Mouse (Mus musculus): Measurements from ENCODE around the gene Olfr8. TPM values are rescaled to one million over a fixed set of nuclear protein-coding genes. Genes with fewer than 3 reads are reported as not detected.

Gene Olfr8
- total RNA-seq (2023): not detected

GRCm38 (mm10) chr10:78950336-78950735, at the start of gene Olfr8:
Olfr8 (plus strand) TSS chr10:78950636.

GRCm38 (mm10) chr10:78912871-78913270, 37.6 kb upstream of the Olfr8 start, which contains the start of gene Olfr1354:
Olfr1354 (plus strand) TSS chr10:78913171.

GRCm38 (mm10) chr10:78963009-78963408, 12.6 kb downstream of the Olfr8 start, which contains the start of gene Olfr1353:
Olfr1353 (plus strand) TSS chr10:78963309.

GRCm38 (mm10) chr10:78980750-78981149, 30.3 kb downstream of the Olfr8 start, which contains the start of gene Olfr1352:
Olfr1352 (plus strand) TSS chr10:78981050.

Other genes with a start within 250 kb of the Olfr8 start
- gene Casp14, start 232.3 kb upstream of the Olfr8 start, total RNA-seq (2023): not detected
- gene Ccdc105, start 197.6 kb upstream of the Olfr8 start, total RNA-seq (2023): not detected
- gene Slc1a6, start 170.1 kb upstream of the Olfr8 start, total RNA-seq (2023): not detected
- not detected for gene Olfr1356, start 98.5 kb upstream of the Olfr8 start, total RNA-seq (2023)
- not detected for gene Olfr1355, start 75.1 kb upstream of the Olfr8 start, total RNA-seq (2023)
- not detected for gene Olfr1354, start 37.5 kb upstream of the Olfr8 start, total RNA-seq (2023)
- gene Olfr1353, start 12.7 kb downstream of the Olfr8 start, total RNA-seq (2023): not detected
- gene Olfr1352, start 30.4 kb downstream of the Olfr8 start, total RNA-seq (2023): not detected
- gene Olfr1351, start 61.8 kb downstream of the Olfr8 start, total RNA-seq (2023): not detected
- not detected for gene Olfr57, start 78.1 kb downstream of the Olfr8 start, total RNA-seq (2023)
- gene 2610008E11Rik, start 147.0 kb downstream of the Olfr8 start, total RNA-seq (2023): 16.2 TPM
- gene Vmn2r80, start 198.1 kb downstream of the Olfr8 start, total RNA-seq (2023): not detected